Mouse (Mus musculus) intestine, embryonic 15.5 days (tissue): ENCODE measurements around the gene Lin37. TPM values are rescaled to one million over a fixed set of nuclear protein-coding genes. Genes with fewer than 3 reads are reported as not detected.

ENCODE experiments used
- ATAC-seq: fragments of 200-750 bp; cut with Nextera tagmentation; 2 replicates; pipeline ENCODE4 v1.8.0; 2017; ENCODE audit warnings: moderate TSS enrichment, moderate library complexity
- H3K27ac ChIP-seq: fragments of 300-500 bp; sonication (generic); 2 replicates; pipeline ENCODE4 v1.5.1; 2015; ENCODE audit warnings: mild to moderate bottlenecking, inconsistent platforms
- H3K27me3 ChIP-seq: fragments of 300-500 bp; sonication (generic); replicated peaks from 2 replicates; pipeline ENCODE4 v1.6.1; 2015; ENCODE audit warnings: inconsistent platforms
- H3K36me3 ChIP-seq: fragments of 300-500 bp; sonication (generic); 2 replicates; pipeline ENCODE4 v1.6.1; 2015; ENCODE audit warnings: inconsistent platforms
- H3K4me1 ChIP-seq: fragments of 300-500 bp; sonication (generic); replicated peaks from 2 replicates; pipeline ENCODE4 v1.6.1; 2015; ENCODE audit warnings: inconsistent platforms
- H3K4me2 ChIP-seq: fragments of 300-500 bp; sonication (generic); replicated peaks from 2 replicates; pipeline ENCODE4 v1.6.1; 2015; ENCODE audit warnings: mild to moderate bottlenecking, inconsistent platforms
- H3K4me3 ChIP-seq: fragments of 300-500 bp; sonication (generic); replicated peaks from 2 replicates; pipeline ENCODE4 v1.5.1; 2015; ENCODE audit warnings: inconsistent platforms
- H3K9ac ChIP-seq: fragments of 300-500 bp; sonication (generic); 2 replicates; pipeline ENCODE4 v1.6.1; 2015; ENCODE audit warnings: inconsistent platforms
- H3K9me3 ChIP-seq: fragments of 300-500 bp; sonication (generic); 2 replicates; pipeline ENCODE4 v1.6.1; 2016; ENCODE audit warnings: inconsistent platforms
- WGBS: fragments of 180-500 bp; shearing (Covaris S2); methylation state at CpG from one replicate; pipeline ENCODE4 v1.1.7; 2015; 5-methylcytosine and 5-hydroxymethylcytosine counted together
- polyA plus RNA-seq: library from polyadenylated mRNA; unstranded; fragments of >200 nt; fragmentation: Nextera tagmentation; extraction: Ambion mirVana; gene quantifications from 2 replicates; pipeline ENCODE4 v1.2.1, GENCODE M21; 2015

The Lin37 gene
- 46.3 and 48.4 TPM in 2 replicates for polyA plus RNA-seq

DNA sequence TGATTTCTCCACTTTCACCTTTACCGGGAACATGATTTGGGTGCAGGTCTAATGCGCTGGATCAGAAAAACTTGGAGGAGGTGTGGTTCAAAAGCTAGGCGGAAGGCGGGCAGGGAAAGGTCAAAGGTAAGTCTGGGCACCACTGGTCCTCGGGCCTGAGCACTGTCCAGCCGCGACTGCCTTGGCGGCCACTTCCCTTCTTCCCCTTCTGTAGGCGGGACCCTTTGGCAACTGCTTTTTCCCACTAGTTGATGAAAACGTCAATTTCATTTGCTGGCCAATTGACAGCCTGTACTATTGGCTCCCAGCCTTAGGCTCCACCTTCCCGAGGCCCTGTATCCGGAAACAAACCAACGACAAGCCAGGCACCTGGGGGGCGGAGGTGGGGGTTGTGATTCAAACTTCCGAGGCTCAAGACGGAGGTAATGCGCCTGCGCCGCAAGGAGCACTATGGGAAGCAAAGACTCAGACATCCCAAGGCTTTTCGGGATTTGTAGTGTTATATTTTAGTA lies at the start of gene Lin37:
Gene Lin37, minus strand, starts transcription at position 396 of the 512 bp plus-strand sequence.
- no peaks in the 10 kb centered on the region for H3K9me3 ChIP-seq
- no peaks in the 10 kb centered on the region for H3K27me3 ChIP-seq
- H3K4me2 ChIP-seq, result peak within 1 kb of the TSS; percentile 89
- peaks cover 16% of the 10 kb centered on the region for H3K36me3 ChIP-seq
- peak within 1 kb of the TSS; percentile 65 for H3K9ac ChIP-seq
- H3K4me3 ChIP-seq, result peak within 1 kb of the TSS; percentile 53
- WGBS, result under 1% methylated on average over 20 of the region's 20 CpGs
- H3K27ac ChIP-seq, result peak within 1 kb of the TSS; percentile 60
- peak; percentile 84 for ATAC-seq
- H3K4me1 ChIP-seq, result peaks cover 22% of the 10 kb centered on the region; the same call in 1 of the 2 replicates

DNA sequence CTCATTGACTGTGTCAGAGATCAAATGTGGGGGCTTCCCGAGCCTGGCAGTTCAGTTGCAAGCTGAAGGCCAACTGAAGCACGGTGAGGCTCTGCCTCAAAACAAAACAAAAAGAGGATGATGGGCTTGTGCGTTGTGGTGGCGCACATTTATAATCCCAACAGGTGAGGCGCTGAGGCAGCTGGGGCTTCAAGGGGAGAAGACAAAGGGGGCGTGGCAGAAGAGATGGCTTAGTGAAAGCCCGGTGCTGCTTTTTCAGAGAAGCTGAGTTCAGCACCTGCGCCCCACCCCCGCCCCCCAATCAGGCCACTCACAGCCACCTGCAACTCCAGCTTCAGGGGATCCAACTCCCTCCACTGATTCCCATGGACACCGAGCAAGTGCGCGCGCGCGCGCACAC lies 48.8 kb upstream of the Lin37 start:
- H3K27me3 ChIP-seq, result no peaks in the 10 kb centered on the region
- H3K4me2 ChIP-seq, result no peak overlapping the region
- WGBS, result 53% methylated on average over 16 of the region's 16 CpGs
- no peaks in the 10 kb centered on the region for H3K36me3 ChIP-seq
- H3K4me1 ChIP-seq, result peaks cover 20% of the 10 kb centered on the region
- H3K27ac ChIP-seq, result no peak overlapping the region
- no peak for ATAC-seq
- no peaks in the 10 kb centered on the region for H3K9me3 ChIP-seq
- H3K9ac ChIP-seq, result no peak overlapping the region
- H3K4me3 ChIP-seq, result no peak overlapping the region

DNA sequence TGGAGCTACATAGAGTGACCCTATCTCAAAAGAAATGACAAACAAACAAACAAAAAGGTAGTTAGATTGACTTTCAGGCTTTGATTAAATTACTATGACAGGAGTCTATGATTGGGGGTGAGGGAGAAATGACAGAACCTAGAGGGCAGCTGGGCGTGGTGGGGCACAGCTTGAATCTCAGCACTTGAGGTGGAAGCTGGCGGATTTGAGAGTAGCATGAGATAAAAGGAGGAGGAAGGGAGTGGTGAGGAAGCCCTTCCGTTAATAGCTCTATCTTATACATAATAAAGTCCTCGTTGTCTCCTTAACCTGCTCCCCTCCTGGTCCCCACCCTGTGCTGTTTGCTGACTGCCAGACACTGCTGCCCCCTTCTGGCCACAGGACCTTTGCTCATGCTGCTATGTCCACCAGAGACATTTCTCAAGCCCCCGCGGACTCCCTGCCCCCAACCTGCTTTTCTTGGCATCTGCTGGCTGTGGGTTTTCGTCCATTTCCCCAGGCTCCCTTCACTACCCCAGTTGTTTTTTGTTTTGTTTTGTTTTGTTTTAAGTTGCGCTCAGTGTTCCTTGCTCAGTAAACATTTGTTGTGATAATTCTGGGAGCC lies 48.2 kb upstream of the Lin37 start:
- H3K9ac ChIP-seq, result no peak overlapping the region
- 25% methylated on average over 8 of the region's 8 CpGs for WGBS
- no peak overlapping the region for H3K4me2 ChIP-seq
- H3K27ac ChIP-seq, result no peak overlapping the region
- no peak overlapping the region for H3K4me3 ChIP-seq
- peaks cover 16% of the 10 kb centered on the region for H3K4me1 ChIP-seq
- H3K9me3 ChIP-seq, result no peaks in the 10 kb centered on the region
- H3K36me3 ChIP-seq, result no peaks in the 10 kb centered on the region
- no peaks in the 10 kb centered on the region for H3K27me3 ChIP-seq
- ATAC-seq, result peak; percentile 46

DNA sequence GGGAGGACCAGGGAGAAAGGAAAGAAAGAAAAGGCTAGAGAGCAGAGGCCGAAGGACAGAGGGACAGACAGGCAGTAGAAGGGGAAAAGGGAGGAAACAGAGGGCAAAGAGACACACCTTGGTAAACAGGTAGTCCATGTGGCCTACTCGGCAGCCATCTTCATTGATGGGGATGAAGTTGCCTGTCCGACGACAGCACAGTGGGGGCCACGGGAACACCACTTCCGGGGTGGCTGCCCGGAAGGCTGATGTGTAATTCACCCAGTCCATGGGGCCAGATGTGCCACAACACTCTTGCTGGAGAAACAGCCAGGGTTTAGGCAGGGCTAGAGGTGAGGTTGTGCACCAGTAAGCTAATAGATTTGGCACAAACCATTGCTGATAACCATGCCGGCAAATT lies 45.3 kb upstream of the Lin37 start:
- Histone ChIP-seq H3K4me1 (peaks cover 14% of the 10 kb centered on the region; the same call in 1 of the 2 replicates), H3K9ac (no peak overlapping the region), H3K4me2 (no peak overlapping the region), H3K9me3 (no peaks in the 10 kb centered on the region), H3K27me3 (no peaks in the 10 kb centered on the region), H3K4me3 (no peak overlapping the region), H3K27ac (no peak overlapping the region), H3K36me3 (no peaks in the 10 kb centered on the region)
- WGBS, result 88% methylated on average over 8 of the region's 8 CpGs
- ATAC-seq, result no peak

DNA sequence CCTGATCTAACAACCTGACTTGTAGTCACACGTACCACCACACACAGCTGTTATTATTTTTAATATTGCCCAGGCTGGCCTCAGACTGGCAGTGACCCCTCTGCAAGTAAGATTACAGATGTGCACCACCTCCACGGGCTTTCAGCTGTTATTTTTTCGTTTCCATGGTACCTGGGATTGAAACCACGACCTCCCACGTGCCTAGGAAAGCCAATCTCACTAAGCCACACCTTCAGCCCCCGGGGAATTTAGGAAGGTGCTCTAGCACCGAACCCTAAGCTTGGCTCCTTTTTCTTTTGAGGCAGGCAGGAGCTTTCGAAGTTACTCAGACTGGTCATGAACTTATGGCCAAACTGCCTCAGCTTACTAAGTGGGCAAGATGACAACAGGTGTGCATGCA lies 44.8 kb upstream of the Lin37 start:
- Histone ChIP-seq H3K27ac (no peak overlapping the region), H3K36me3 (no peaks in the 10 kb centered on the region), H3K4me1 (peaks cover 11% of the 10 kb centered on the region), H3K9me3 (no peaks in the 10 kb centered on the region), H3K4me2 (no peak overlapping the region), H3K27me3 (no peaks in the 10 kb centered on the region), H3K9ac (no peak overlapping the region), H3K4me3 (no peak overlapping the region)
- 59% methylated on average over 8 of the region's 8 CpGs for WGBS
- no peak for ATAC-seq

DNA sequence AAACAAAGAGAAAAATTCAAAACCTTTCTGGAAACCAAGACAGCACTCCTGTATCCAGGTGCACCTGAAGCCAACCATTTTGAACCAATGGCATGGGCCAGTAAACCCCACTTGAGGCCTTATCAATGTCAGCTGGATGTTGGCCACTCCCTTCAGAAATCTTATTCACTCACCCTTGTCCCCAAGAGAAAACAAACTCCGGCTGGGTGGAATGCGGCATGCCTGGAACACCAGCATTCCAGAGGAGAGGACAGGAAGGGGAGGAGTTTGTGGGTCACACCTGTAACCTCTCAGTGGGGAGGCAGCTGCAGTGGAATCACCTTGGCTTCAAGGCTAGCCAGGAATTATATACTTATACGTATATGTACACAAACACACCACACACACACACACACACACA lies 42.9 kb upstream of the Lin37 start:
- ATAC-seq, result peak; percentile 84
- H3K36me3 ChIP-seq, result no peaks in the 10 kb centered on the region
- WGBS, result 23% methylated on average over 3 of the region's 3 CpGs
- H3K4me3 ChIP-seq, result no peak overlapping the region
- no peak overlapping the region for H3K9ac ChIP-seq
- no peak overlapping the region for H3K4me2 ChIP-seq
- H3K27ac ChIP-seq, result peak overlapping the region; percentile 27; the same call in 1 of the 2 replicates
- peaks cover 3% of the 10 kb centered on the region; the same call in 1 of the 2 replicates for H3K4me1 ChIP-seq
- H3K9me3 ChIP-seq, result no peaks in the 10 kb centered on the region
- H3K27me3 ChIP-seq, result no peaks in the 10 kb centered on the region

DNA sequence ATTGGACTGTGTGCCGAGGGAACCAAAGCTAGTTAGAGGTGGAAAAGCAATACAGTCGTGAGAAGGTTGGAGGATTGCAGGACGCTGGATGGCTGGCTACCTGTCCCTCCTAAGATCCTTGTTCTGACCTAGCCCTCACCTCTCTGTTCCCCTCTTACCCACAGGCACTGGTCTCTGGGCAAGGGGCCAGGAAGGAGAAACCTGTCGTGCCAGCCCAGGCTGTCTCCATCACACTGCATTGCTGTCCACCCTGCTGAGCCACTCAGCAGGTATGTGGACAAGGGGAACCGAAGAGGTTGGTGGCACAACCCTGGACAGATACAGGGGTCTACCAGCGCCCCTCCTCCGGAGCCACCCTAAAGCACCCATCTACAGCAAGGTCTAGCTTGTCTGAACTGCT lies 41.0 kb upstream of the Lin37 start:
- Histone ChIP-seq H3K27me3 (no peaks in the 10 kb centered on the region), H3K4me1 (peaks cover 3% of the 10 kb centered on the region; the same call in 1 of the 2 replicates), H3K4me2 (no peak overlapping the region), H3K4me3 (no peak overlapping the region), H3K36me3 (no peaks in the 10 kb centered on the region), H3K9me3 (no peaks in the 10 kb centered on the region), H3K9ac (no peak overlapping the region), H3K27ac (peak overlapping the region; percentile 22)
- 69% methylated on average over 7 of the region's 7 CpGs for WGBS
- no peak for ATAC-seq

DNA sequence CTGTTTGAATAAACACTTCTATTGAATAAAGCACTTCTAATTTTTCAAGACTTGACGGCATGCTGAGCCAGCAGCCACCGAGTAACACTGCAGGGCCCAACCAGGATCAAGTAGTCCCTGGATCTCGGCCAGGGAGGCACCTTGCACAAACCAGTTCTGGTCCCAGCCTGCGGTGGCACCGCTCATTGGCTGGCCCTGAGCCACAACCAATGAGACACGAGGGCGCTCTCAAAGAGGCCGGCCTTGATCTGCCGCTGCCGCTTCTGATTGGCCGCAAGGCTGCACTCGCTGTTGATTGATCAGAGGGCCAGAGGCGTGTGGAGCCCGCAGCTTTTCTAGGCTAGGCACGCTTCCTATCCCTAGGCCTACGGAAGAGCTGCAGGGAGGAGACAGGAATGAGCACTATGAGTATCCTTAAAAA lies 40.3 kb upstream of the Lin37 start:
- Histone ChIP-seq H3K27ac (peak overlapping the region; percentile 40), H3K4me3 (no peak overlapping the region), H3K36me3 (no peaks in the 10 kb centered on the region), H3K27me3 (no peaks in the 10 kb centered on the region), H3K4me1 (peaks cover 3% of the 10 kb centered on the region; the same call in 1 of the 2 replicates), H3K9ac (no peak overlapping the region), H3K4me2 (peak overlapping the region; percentile 30), H3K9me3 (no peaks in the 10 kb centered on the region)
- WGBS, result 2% methylated on average over 16 of the region's 16 CpGs
- peak; percentile 93 for ATAC-seq

DNA sequence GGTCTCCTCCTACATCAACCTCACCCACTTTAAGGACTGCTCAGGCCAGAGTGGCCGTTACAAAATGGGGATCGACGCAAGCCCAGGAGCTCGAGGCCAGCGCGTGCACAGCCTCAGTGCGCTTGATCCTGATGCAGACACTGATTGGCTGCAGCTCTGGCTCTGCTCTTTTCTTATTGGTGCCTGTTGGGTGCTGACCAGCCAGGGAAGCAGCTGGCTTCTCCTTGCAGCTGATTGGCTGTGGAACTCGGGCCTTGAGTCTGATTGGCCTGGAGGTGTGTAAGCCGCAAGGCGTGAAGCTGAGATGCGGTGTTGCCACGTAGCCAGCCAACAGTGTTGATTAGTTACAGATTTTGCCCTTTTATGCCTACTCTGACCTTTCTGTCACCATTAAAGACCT lies 39.1 kb upstream of the Lin37 start, which contains the start of gene Zbtb32:
Gene Zbtb32, minus strand, starts transcription at position 124 of the 400 bp plus-strand sequence.
- H3K27ac ChIP-seq, result 0 out of 2 replicates have a peak within 1 kb of the TSS, but pooled peaks have one; percentile 40
- no peak for ATAC-seq
- no peaks in the 10 kb centered on the region for H3K9me3 ChIP-seq
- H3K9ac ChIP-seq, result no peak within 1 kb of the TSS
- peak within 1 kb of the TSS; percentile 30 for H3K4me2 ChIP-seq
- H3K27me3 ChIP-seq, result no peaks in the 10 kb centered on the region
- 93% methylated on average over 12 of the region's 12 CpGs for WGBS
- H3K4me3 ChIP-seq, result no peak within 1 kb of the TSS
- no peaks in the 10 kb centered on the region for H3K36me3 ChIP-seq
- peaks cover 7% of the 10 kb centered on the region for H3K4me1 ChIP-seq

DNA sequence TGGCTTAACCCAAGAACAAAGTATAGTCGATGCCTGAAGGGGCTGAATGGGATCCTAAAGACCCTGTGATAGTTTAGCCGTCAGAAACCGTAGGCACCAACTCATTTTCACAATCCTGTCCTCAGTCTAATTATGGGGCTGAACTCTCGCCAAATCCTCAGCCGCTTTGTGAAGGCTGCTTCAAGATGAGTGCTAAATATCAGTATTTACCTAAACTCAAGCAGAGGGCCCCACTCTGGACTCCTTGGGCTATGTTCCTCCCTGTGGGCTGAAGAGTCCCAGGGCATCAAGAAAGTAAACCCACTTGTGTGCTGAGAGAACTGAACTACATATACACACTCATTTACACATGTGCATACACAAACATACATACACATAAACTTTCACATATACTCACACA lies 37.2 kb upstream of the Lin37 start:
- ATAC-seq, result no peak
- 84% methylated on average over 5 of the region's 5 CpGs for WGBS
- Histone ChIP-seq H3K4me2 (no peak overlapping the region), H3K4me1 (peaks cover 13% of the 10 kb centered on the region), H3K4me3 (no peak overlapping the region), H3K9ac (no peak overlapping the region), H3K27me3 (no peaks in the 10 kb centered on the region), H3K9me3 (no peaks in the 10 kb centered on the region), H3K36me3 (no peaks in the 10 kb centered on the region), H3K27ac (no peak overlapping the region)

DNA sequence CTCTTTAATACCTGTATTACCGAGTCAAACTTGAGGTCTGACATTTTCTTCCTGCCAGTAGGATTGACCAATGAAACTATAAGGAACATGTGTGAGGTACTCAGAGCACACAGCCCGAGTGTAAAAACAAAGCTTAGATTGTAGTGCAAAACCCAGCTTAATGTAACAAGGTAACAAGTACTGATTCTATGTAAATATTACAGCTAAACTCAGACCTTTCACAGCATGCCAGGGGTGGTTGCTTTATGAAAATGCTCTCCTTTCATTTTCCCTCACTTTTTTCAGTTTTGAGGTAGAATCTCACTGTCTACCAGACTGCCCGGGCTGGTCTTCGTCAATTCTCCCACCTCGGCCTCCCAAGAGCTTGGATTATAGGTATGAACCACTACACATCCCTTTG lies 36.5 kb upstream of the Lin37 start:
- no peaks in the 10 kb centered on the region for H3K27me3 ChIP-seq
- peaks cover 17% of the 10 kb centered on the region for H3K4me1 ChIP-seq
- H3K9ac ChIP-seq, result no peak overlapping the region
- H3K27ac ChIP-seq, result no peak overlapping the region
- no peaks in the 10 kb centered on the region for H3K9me3 ChIP-seq
- H3K4me3 ChIP-seq, result no peak overlapping the region
- ATAC-seq, result no peak
- no peaks in the 10 kb centered on the region for H3K36me3 ChIP-seq
- no peak overlapping the region for H3K4me2 ChIP-seq
- 80% methylated on average over 5 of the region's 5 CpGs for WGBS

DNA sequence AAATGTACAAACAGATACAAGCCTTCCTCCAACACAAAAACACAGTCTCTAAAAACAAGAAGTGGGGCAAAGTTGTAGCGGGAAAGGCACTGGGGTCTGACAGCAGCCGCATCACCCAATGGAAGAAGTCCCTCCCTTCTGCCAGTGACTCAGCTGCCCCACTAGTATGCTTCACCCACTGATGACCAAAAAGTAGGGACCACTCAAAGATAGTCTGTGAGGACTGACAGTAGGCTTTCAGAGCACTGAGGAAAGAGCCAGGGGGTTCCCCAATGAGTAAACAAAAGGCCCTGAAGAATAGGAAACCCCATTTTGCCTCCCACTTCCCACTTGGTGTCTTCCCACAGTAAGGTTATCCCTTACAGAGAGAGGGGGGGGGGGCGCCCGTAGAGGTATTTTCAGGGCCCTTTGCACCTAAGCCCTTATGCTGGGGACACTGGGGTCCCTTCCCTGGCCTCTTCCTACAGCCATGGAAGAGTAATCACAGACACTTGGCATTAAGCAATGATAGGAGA lies 34.9 kb upstream of the Lin37 start:
- H3K27me3 ChIP-seq, result no peaks in the 10 kb centered on the region
- no peak overlapping the region for H3K27ac ChIP-seq
- H3K4me2 ChIP-seq, result no peak overlapping the region
- no peak overlapping the region for H3K4me3 ChIP-seq
- H3K36me3 ChIP-seq, result no peaks in the 10 kb centered on the region
- H3K9me3 ChIP-seq, result no peaks in the 10 kb centered on the region
- ATAC-seq, result no peak
- H3K9ac ChIP-seq, result no peak overlapping the region
- WGBS, result 75% methylated on average over 4 of the region's 4 CpGs
- H3K4me1 ChIP-seq, result peaks cover 23% of the 10 kb centered on the region
